Mouse (Mus musculus) kidney, embryonic 15.5 days (tissue): Measurements from ENCODE around the gene Il4ra. TPM values are rescaled to one million over a fixed set of nuclear protein-coding genes. Genes with fewer than 3 reads are reported as not detected.

ENCODE experiments used
- ATAC-seq: fragments of 200-750 bp; cut with Nextera tagmentation; replicated peaks from 2 replicates; pipeline ENCODE4 v1.8.0; 2017; ENCODE audit warnings: moderate TSS enrichment; ENCODE audit not compliant: low FRiP score
- H3K27ac ChIP-seq: fragments of 300-500 bp; sonication (generic); 2 replicates; pipeline ENCODE4 v1.5.1; 2015; ENCODE audit warnings: mild to moderate bottlenecking, inconsistent platforms
- H3K27me3 ChIP-seq: fragments of 300-500 bp; sonication (generic); 2 replicates; pipeline ENCODE4 v1.6.1; 2015; ENCODE audit warnings: inconsistent platforms
- H3K36me3 ChIP-seq: fragments of 300-500 bp; sonication (generic); 2 replicates; pipeline ENCODE4 v1.6.1; 2015; ENCODE audit warnings: inconsistent platforms
- H3K4me1 ChIP-seq: fragments of 300-500 bp; sonication (generic); 2 replicates; pipeline ENCODE4 v1.6.1; 2015; ENCODE audit warnings: inconsistent platforms
- H3K4me2 ChIP-seq: fragments of 300-500 bp; sonication (generic); 2 replicates; pipeline ENCODE4 v1.6.1; 2015; ENCODE audit warnings: moderate library complexity, mild to moderate bottlenecking, inconsistent platforms
- H3K4me3 ChIP-seq: fragments of 300-500 bp; sonication (generic); replicated peaks from 2 replicates; pipeline ENCODE4 v1.5.1; 2015; ENCODE audit warnings: mild to moderate bottlenecking, inconsistent platforms
- H3K9ac ChIP-seq: fragments of 300-500 bp; sonication (generic); 2 replicates; pipeline ENCODE4 v1.6.1; 2015; ENCODE audit warnings: mild to moderate bottlenecking, inconsistent platforms
- H3K9me3 ChIP-seq: fragments of 300-500 bp; sonication (generic); replicated peaks from 2 replicates; pipeline ENCODE4 v1.6.1; 2016; ENCODE audit warnings: inconsistent platforms
- WGBS: fragments of 180-500 bp; shearing (Covaris S2); methylation state at CpG from one replicate; pipeline ENCODE4 v1.1.7; 2015; ENCODE audit warnings: mixed read lengths; 5-methylcytosine and 5-hydroxymethylcytosine counted together
- polyA plus RNA-seq: library from polyadenylated mRNA; unstranded; fragments of >200 nt; fragmentation: Nextera tagmentation; extraction: Ambion mirVana; gene quantifications from 2 replicates; pipeline ENCODE4 v1.2.1, GENCODE M21; 2015

The Il4ra gene
- polyA plus RNA-seq, 1 experiment from 2014 or later, result 10.4 TPM

DNA sequence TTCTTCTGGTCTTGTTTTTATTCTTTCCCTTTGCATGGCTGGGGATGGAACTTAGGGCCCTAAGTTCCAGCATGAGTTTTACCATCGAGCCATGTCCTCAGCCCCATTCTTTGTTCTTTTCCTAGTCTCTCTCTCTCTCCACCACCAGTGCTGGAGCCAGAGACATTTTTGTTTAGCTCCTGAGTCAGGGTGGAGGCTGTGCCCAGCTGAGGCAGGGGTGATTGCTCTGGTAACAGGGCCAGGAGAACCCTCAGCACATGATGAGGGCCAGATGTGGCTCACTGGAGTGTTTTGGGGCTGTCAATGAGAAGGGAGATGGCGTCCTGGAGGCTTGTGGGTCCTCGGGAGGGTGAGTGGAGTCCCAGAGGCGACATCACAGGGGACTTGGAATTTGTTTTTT, 10.5 kb downstream of the Il4ra start:
- Histone ChIP-seq H3K4me3 (no peak overlapping the region), H3K4me2 (no peak overlapping the region), H3K27ac (no peak overlapping the region), H3K9ac (no peak overlapping the region), H3K27me3 (no peaks in the 10 kb centered on the region), H3K9me3 (no peaks in the 10 kb centered on the region), H3K36me3 (peaks cover 7% of the 10 kb centered on the region), H3K4me1 (peaks cover 22% of the 10 kb centered on the region)
- 68% methylated on average over 4 of the region's 4 CpGs for WGBS
- ATAC-seq, result no peak

DNA sequence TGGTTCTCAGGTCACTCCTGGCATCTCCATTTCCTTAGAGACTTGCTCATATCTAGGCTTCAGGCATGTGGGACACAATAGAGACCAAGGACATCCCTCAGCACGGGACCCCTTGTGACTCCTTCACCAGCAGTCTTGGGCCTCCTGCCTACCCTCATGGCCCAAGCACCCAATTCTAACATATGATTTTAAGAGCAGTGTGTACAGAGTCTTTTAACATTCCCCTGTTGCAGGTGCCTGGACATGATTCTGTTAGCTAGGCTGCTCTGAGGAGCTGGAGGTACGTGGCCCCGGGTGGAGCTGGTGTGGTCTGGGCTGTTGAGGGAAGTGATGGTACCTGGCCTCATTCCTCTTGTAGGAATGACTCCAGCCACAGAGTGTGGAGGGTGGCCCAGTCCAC, 11.2 kb downstream of the Il4ra start:
- Histone ChIP-seq H3K4me3 (no peak overlapping the region), H3K27me3 (no peaks in the 10 kb centered on the region), H3K36me3 (peaks cover 12% of the 10 kb centered on the region), H3K4me2 (no peak overlapping the region), H3K9me3 (no peaks in the 10 kb centered on the region), H3K27ac (no peak overlapping the region), H3K9ac (no peak overlapping the region), H3K4me1 (peaks cover 21% of the 10 kb centered on the region; the same call in 1 of the 2 replicates)
- 80% methylated on average over 3 of the region's 3 CpGs for WGBS
- no peak for ATAC-seq

DNA sequence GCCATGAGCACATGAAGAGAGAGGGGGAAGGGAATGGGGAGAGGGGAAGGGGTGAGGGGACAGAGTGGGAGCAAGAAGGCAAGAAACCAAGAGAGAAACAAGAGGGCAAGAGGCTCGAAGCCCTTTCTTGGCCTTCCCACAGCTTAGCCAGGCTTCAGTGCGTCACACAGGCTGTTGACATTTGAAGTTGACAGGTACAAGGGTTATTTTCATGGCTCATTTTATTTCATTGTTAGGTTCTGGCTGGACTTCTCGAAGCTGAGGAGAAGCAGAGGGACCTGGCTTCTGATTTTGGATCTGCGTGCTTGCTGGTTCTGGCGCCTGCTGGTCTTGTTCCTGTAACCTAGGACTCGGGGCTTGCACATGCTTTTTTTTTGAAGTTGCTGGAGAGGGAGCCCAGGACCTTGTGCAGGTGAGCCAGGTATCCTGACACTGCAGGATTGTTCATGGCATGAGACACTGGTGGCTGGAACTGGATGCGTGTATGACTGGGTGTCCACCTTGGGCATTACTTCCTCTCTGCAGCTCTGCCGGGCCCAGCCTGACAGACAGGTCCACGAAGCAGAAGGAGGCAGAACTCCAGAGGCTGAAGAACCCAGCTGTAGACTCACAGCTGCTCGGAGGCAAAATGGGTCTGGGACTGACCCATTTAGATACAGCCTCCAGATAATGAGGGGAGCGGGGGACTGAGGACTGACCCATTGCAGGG, 12.6 kb downstream of the Il4ra start:
- H3K4me3 ChIP-seq, result no peak overlapping the region
- no peak overlapping the region for H3K9ac ChIP-seq
- no peaks in the 10 kb centered on the region for H3K27me3 ChIP-seq
- H3K4me1 ChIP-seq, result peaks cover 21% of the 10 kb centered on the region; the same call in 1 of the 2 replicates
- H3K9me3 ChIP-seq, result no peaks in the 10 kb centered on the region
- 81% methylated on average over 11 of the region's 11 CpGs for WGBS
- no peak overlapping the region for H3K27ac ChIP-seq
- H3K4me2 ChIP-seq, result no peak overlapping the region
- peaks cover 22% of the 10 kb centered on the region for H3K36me3 ChIP-seq
- no peak for ATAC-seq

DNA sequence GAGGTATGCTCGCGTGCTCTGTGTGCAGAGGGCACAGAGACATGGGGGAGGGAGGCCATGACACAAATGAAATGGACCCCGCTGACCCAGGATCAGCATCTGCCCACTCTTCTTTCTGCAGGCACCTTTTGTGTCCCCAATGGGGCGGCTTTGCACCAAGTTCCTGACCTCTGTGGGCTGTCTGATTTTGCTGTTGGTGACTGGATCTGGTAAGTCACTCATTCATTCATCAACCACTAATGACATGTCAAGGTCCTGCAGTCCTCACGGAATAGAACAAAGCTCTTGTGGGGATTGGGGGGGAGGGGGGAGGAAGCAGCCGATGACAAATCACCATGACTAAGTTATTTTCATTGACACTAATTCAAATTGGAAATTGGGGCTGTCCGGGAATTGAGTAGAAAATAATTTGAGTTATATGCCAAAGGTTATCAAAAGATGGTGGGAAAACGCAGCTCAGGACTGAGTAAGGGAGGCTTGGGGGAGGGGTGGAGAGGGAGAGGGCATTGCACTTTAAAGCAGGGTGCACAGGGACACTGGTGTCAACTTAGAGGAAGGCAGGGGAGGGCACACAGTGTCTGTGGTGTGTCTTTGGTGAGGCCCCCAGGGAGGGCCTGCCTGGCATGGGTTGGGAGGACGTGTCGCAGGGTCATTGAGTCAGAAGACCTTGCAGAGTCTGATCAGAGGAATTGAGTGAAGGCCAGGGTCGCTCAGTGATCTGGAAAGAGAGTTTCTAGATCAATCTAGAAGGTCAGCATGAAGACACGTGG, 13.8 kb downstream of the Il4ra start:
- no peak overlapping the region for H3K9ac ChIP-seq
- ATAC-seq, result no peak
- no peak overlapping the region for H3K27ac ChIP-seq
- H3K4me2 ChIP-seq, result no peak overlapping the region
- H3K4me3 ChIP-seq, result no peak overlapping the region
- H3K4me1 ChIP-seq, result peaks cover 18% of the 10 kb centered on the region; the same call in 1 of the 2 replicates
- 62% methylated on average over 12 of the region's 12 CpGs for WGBS
- no peaks in the 10 kb centered on the region for H3K9me3 ChIP-seq
- no peaks in the 10 kb centered on the region for H3K27me3 ChIP-seq
- peaks cover 35% of the 10 kb centered on the region for H3K36me3 ChIP-seq

DNA sequence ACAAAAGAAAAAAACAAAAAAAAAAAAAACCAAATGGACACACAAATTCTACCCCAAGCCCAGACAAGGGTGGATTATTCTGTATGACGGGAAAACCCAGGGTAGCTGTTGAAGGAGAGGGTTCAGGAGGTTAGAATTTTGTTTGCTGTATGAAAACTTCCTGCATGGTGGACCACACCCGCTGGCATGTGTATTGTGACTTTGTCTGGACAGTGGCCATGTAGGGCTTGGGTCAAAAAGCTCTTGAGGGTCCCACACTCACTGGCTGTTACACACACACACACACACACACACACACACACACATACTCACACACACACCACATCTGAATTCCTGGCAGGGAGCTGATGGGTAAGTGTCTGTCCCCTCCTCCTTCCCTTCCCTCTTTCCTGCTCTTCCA, 14.5 kb downstream of the Il4ra start:
- WGBS, result 61% methylated on average over 2 of the region's 2 CpGs
- no peak for ATAC-seq

DNA sequence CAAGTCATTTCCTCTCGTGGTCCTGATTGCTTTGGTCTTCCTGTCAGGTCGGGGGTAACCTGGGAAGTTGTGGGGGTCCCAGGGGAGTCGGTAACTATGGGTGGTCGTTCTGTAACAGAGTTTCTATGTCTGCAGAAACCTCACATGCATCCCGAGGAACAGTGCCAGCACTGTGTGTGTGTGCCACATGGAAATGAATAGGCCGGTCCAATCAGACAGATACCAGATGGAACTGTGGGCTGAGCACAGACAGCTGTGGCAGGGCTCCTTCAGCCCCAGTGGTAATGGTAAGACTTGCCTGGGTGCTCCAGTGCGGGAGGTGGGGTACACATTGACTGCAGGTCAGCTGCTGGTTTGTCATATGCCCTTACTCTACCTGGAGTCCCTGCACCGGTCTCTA, 17.0 kb downstream of the Il4ra start:
- ATAC-seq, result no peak
- Histone ChIP-seq H3K4me2 (no peak overlapping the region), H3K36me3 (peaks cover 50% of the 10 kb centered on the region), H3K27me3 (no peaks in the 10 kb centered on the region), H3K9me3 (no peaks in the 10 kb centered on the region), H3K9ac (no peak overlapping the region), H3K4me3 (no peak overlapping the region), H3K4me1 (peaks cover 14% of the 10 kb centered on the region; the same call in 1 of the 2 replicates), H3K27ac (no peak overlapping the region)
- WGBS, result 85% methylated on average over 8 of the region's 8 CpGs

More for the DNA sequence above, 14.5 kb downstream of the Il4ra start:
- Histone ChIP-seq H3K9ac (no peak overlapping the region), H3K9me3 (no peaks in the 10 kb centered on the region), H3K36me3 (peaks cover 37% of the 10 kb centered on the region), H3K4me2 (no peak overlapping the region), H3K27ac (no peak overlapping the region), H3K27me3 (no peaks in the 10 kb centered on the region), H3K4me1 (peaks cover 12% of the 10 kb centered on the region; the same call in 1 of the 2 replicates), H3K4me3 (no peak overlapping the region)

DNA sequence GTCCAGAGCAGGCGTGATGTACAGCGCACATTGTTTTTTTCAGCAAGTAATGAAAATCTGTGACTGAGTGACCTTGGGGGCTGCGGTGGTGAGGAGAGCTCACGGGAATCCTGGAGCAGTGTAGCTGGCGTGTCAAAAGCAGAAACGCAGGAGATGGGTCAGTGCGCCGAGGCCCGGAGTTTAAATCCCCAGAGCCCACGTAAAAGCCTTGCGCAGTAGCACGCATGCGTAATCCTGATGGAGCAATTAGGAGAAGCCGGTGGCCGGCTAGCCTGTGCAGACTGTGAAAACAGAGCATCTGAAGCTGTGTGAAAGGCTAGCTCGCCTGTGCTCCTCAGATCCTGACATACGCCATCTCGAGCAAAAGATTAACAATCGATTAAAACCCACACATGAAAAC, 20.0 kb downstream of the Il4ra start:
- Histone ChIP-seq H3K4me1 (peaks cover 22% of the 10 kb centered on the region; the same call in 1 of the 2 replicates), H3K27me3 (no peaks in the 10 kb centered on the region), H3K4me2 (no peak overlapping the region), H3K9me3 (no peaks in the 10 kb centered on the region), H3K27ac (no peak overlapping the region), H3K9ac (no peak overlapping the region), H3K4me3 (no peak overlapping the region), H3K36me3 (peaks cover 65% of the 10 kb centered on the region)
- 82% methylated on average over 19 of the region's 19 CpGs for WGBS
- no peak for ATAC-seq

DNA sequence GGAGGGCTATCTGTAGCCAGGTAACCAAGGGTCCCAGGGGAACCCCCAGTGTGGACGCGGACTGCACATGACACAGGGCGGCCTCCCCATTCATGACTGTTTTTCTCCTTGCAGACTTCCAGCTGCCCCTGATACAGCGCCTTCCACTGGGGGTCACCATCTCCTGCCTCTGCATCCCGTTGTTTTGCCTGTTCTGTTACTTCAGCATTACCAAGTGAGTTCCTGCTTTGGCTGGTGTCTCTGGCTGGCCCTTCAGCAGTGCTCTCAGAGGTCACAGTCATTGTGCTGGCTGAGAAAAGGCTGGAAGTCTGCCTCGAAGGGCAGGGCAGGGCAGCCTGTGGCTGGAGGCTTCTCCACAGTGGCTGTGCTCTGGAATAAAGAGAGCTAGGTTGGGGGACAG, 20.8 kb downstream of the Il4ra start:
- ATAC-seq, result no peak
- Histone ChIP-seq H3K4me2 (no peak overlapping the region), H3K9ac (no peak overlapping the region), H3K36me3 (peaks cover 59% of the 10 kb centered on the region), H3K27me3 (no peaks in the 10 kb centered on the region), H3K9me3 (no peaks in the 10 kb centered on the region), H3K27ac (no peak overlapping the region), H3K4me1 (peaks cover 28% of the 10 kb centered on the region; the same call in 1 of the 2 replicates), H3K4me3 (no peak overlapping the region)
- WGBS, result 71% methylated on average over 6 of the region's 6 CpGs

DNA sequence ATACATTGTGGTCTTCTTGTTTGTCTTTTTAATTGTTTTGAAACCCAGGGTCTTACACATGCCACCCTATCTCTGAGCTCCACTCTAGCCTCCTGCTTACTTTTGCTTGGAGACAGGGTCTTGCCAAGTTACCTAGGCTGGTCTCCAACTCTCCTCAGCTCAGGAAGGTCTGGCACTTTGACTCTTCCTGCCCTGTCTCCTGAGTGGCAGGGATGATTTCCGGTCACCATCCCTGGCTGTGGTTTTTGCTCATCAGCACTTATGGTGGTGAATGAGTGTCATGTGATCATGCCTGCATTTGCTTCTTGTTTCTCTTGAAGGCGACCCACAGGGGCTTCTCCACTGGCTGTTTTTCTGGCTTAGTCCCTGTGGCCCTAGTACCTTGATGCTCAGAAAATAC, 21.9 kb downstream of the Il4ra start:
- no peaks in the 10 kb centered on the region for H3K9me3 ChIP-seq
- WGBS, result 78% methylated on average over 2 of the region's 2 CpGs
- ATAC-seq, result no peak
- peaks cover 28% of the 10 kb centered on the region; the same call in 1 of the 2 replicates for H3K4me1 ChIP-seq
- no peaks in the 10 kb centered on the region for H3K27me3 ChIP-seq
- no peak overlapping the region for H3K4me3 ChIP-seq
- H3K4me2 ChIP-seq, result no peak overlapping the region
- no peak overlapping the region for H3K27ac ChIP-seq
- no peak overlapping the region for H3K9ac ChIP-seq
- peaks cover 52% of the 10 kb centered on the region for H3K36me3 ChIP-seq

DNA sequence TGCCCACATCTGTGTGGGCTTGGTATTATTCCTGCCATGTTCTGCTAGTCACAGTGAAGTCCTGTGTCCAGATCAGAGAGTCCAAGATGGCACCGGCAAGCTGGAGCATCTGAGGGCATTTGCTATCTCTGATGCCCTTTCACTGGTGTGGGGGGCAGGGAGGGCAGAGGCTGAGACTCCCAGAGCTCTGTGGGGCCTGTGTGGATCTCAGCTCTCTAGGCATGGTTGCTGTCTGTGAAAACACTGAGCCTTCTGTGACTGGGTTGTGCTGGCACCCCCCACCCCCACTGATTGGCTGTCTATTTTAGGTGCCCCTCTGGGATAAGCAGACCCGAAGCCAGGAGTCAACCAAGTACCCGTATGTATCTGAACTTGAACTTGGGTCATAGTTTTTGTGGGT, 22.9 kb downstream of the Il4ra start:
- Histone ChIP-seq H3K4me3 (no peak overlapping the region), H3K9me3 (no peaks in the 10 kb centered on the region), H3K36me3 (peaks cover 42% of the 10 kb centered on the region), H3K4me1 (peaks cover 28% of the 10 kb centered on the region; the same call in 1 of the 2 replicates), H3K27me3 (no peaks in the 10 kb centered on the region), H3K4me2 (no peak overlapping the region), H3K9ac (no peak overlapping the region), H3K27ac (no peak overlapping the region)
- WGBS, result 80% methylated on average over 3 of the region's 3 CpGs
- no peak for ATAC-seq

DNA sequence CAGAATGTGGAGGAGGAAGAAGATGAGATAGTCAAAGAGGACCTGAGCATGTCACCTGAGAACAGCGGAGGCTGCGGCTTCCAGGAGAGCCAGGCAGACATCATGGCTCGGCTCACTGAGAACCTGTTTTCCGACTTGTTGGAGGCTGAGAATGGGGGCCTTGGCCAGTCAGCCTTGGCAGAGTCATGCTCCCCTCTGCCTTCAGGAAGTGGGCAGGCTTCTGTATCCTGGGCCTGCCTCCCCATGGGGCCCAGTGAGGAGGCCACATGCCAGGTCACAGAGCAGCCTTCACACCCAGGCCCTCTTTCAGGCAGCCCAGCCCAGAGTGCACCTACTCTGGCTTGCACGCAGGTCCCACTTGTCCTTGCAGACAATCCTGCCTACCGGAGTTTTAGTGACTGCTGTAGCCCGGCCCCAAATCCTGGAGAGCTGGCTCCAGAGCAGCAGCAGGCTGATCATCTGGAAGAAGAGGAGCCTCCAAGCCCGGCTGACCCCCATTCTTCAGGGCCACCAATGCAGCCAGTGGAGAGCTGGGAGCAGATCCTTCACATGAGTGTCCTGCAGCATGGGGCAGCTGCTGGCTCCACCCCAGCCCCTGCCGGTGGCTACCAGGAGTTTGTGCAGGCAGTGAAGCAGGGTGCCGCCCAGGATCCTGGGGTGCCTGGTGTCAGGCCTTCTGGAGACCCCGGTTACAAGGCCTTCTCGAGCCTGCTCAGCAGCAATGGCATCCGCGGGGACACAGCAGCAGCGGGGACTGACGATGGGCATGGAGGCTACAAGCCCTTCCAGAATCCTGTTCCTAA, 24.0 kb downstream of the Il4ra start:
- peaks cover 33% of the 10 kb centered on the region for H3K36me3 ChIP-seq
- ATAC-seq, result 0 out of 2 replicates have a peak, but pooled peaks have one; percentile 26
- H3K4me1 ChIP-seq, result peaks cover 35% of the 10 kb centered on the region
- no peak overlapping the region for H3K9ac ChIP-seq
- H3K27ac ChIP-seq, result peak overlapping the region; percentile 48; the same call in 1 of the 2 replicates
- H3K4me3 ChIP-seq, result no peak overlapping the region
- H3K4me2 ChIP-seq, result no peak overlapping the region
- H3K9me3 ChIP-seq, result no peaks in the 10 kb centered on the region
- no peaks in the 10 kb centered on the region for H3K27me3 ChIP-seq
- 78% methylated on average over 16 of the region's 16 CpGs for WGBS

DNA sequence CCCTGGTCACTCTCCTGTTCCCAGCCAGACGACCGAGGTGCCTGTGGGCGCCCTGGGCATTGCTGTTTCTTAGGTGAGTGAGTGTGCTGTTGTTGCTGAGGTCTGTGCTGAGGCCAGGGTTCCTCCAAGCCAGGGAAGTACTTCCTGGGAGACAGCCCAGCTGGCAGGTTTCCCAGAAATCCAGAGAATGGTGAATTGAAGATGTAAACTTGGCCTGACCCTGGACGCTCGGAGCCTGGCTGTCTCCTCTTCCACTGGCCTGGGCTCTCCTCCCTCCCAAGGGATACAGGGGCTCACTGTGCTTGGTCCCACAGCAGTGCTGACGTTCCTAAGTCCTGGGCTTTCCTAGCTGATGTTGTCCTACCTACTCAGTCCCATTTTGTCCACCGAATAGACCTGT, 25.1 kb downstream of the Il4ra start:
- Histone ChIP-seq H3K4me2 (no peak overlapping the region), H3K4me3 (no peak overlapping the region), H3K27ac (no peak overlapping the region), H3K4me1 (peaks cover 37% of the 10 kb centered on the region), H3K9me3 (no peaks in the 10 kb centered on the region), H3K27me3 (no peaks in the 10 kb centered on the region), H3K36me3 (peaks cover 27% of the 10 kb centered on the region; the same call in 1 of the 2 replicates), H3K9ac (no peak overlapping the region)
- 65% methylated on average over 7 of the region's 7 CpGs for WGBS
- ATAC-seq, result no peak
